Mouse (Mus musculus) spleen, adult 2 months (tissue): ENCODE measurements at regions not wholly inside any gene's neighbourhood (a gene's known extent, or its start where the extent isn't known, plus 50 kb on each side); places are given as distances from the start of the nearest gene placed in this dataset.

Experiments
- DNase-seq, 2 experiments: peaks; one replicate each; pipeline versions ENCODE4 v3.0.0 to v3.0.0-alpha.2; 2012 to 2021; ENCODE audit warnings: low spot score in 2 of 2, low read depth in 1 of 2
- H3K27ac ChIP-seq: fragments of 200-500 bp; 2 replicates; pipeline ENCODE4 v1.5.1; 2012; ENCODE audit warnings: low read length, inconsistent platforms; ENCODE audit not compliant: insufficient read depth
- H3K27me3 ChIP-seq: fragments of 200-500 bp; 2 replicates; pipeline ENCODE4 v1.6.1; 2012; ENCODE audit warnings: mild to moderate bottlenecking, moderate library complexity, low read length, inconsistent platforms; ENCODE audit not compliant: control insufficient read depth, insufficient read depth
- H3K36me3 ChIP-seq: fragments of 200-500 bp; 2 replicates; pipeline ENCODE4 v1.6.1; 2012; ENCODE audit warnings: mild to moderate bottlenecking, low read length, inconsistent platforms; ENCODE audit not compliant: control insufficient read depth, insufficient read depth
- H3K4me1 ChIP-seq: fragments of 200-500 bp; 2 replicates; pipeline ENCODE4 v1.6.1; 2011; ENCODE audit warnings: inconsistent platforms; ENCODE audit not compliant: control insufficient read depth, insufficient read depth, insufficient read length
- H3K4me3 ChIP-seq: fragments of 200-500 bp; 2 replicates; pipeline ENCODE4 v1.5.1; 2011; ENCODE audit warnings: mild to moderate bottlenecking, inconsistent platforms; ENCODE audit not compliant: insufficient read depth, insufficient read length; ENCODE audit errors: extremely low read depth
- CTCF ChIP-seq: fragments of 200-500 bp; IDR thresholded peaks from 2 replicates; pipeline ENCODE4 v1.5.1; 2011; ENCODE audit warnings: mild to moderate bottlenecking, inconsistent platforms; ENCODE audit not compliant: insufficient read depth, insufficient read length, insufficient replicate concordance; ENCODE audit errors: extremely low read depth
- POLR2A ChIP-seq: fragments of 200-500 bp; IDR thresholded peaks from 2 replicates; pipeline ENCODE4 v1.6.1; 2011; ENCODE audit warnings: low read depth, low read length, inconsistent platforms
- WGBS: fragments of 180-500 bp; shearing (Covaris S2); methylation state at CpG from one replicate; pipeline ENCODE4 v1.1.7; 2018; 5-methylcytosine and 5-hydroxymethylcytosine counted together

GRCm38 (mm10) chr6:41113943-41114342 lies 78.6 kb upstream of the 2210010C04Rik start:
- no peaks in the 10 kb centered on the region; the same call in 1 of the 2 replicates for H3K4me1 ChIP-seq
- WGBS: 34% methylated on average over 1 of the region's 1 CpGs
- H3K27ac ChIP-seq: 0 out of 2 replicates have a peak overlapping the region, but pooled peaks have one; percentile 16
- DNase-seq: no peak
- H3K36me3 ChIP-seq: no peaks in the 10 kb centered on the region
- no peak for TF ChIP-seq POLR2A
- TF ChIP-seq CTCF: no peak
- H3K4me3 ChIP-seq: no peak overlapping the region
- no peaks in the 10 kb centered on the region; the same call in 1 of the 2 replicates for H3K27me3 ChIP-seq

DNA sequence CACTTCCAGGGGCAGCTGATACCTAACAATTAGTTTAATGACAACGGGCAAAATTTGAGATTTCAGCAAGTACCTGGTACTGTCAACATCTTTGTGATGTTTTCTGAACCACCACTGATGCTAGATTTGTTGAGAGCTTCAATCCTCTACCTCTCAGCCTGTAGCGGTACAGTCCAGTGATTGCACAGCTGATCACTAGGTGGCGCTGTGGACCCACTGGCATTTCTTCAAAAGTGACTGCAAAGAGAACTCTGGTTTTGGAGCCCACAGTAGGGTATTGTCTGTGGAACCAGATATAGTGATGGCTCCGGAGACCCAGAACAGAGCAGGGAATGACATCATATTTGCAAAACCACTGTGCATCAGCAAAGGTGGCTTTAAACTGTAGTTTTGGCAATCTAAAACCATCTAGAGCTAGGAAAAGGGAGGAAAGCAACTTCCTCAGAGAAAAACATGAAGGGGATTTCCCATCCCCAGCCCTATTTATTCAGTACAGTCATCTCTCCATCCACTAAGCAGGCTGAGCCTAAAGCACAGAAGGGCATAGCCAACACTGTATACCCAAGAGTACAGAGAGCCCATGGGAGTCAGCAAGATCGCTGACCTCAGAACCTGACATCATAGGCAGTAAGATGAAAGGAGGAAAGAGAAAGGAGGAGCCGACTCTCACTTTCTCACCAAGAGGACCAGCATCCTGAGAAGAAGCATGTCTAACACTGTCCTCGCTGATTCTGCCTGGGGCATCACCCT lies 77.7 kb upstream of the 2210010C04Rik start:
- Histone ChIP-seq H3K4me3 (no peak overlapping the region), H3K4me1 (no peaks in the 10 kb centered on the region; the same call in 1 of the 2 replicates), H3K36me3 (no peaks in the 10 kb centered on the region), H3K27me3 (no peaks in the 10 kb centered on the region; the same call in 1 of the 2 replicates), H3K27ac (0 out of 2 replicates have a peak overlapping the region, but pooled peaks have one; percentile 16)
- TF ChIP-seq CTCF: peak; percentile 66; the same call in 1 of the 2 replicates
- no peak for TF ChIP-seq POLR2A
- DNase-seq: peak; percentile 49 to 57
- WGBS: 33% methylated on average over 7 of the region's 7 CpGs

DNA sequence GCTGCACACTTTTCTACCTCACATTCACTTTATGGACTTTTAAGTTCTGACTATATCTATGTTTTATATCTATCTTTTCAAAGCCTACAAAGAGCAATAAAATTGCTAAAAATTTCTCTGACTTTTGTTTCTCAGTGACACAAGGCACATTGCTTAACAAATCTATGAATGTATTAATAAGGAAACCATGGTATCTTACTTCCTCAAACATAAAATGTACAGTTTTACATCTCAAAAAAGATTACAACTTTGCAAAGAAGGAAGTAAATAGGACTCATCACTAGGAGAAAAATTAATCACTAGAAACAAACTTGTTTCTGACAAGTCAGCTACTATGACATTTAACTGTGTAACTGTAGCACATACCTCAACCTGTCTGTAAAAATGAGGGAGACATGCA lies 76.5 kb upstream of the 2210010C04Rik start:
- Histone ChIP-seq H3K4me1 (no peaks in the 10 kb centered on the region; the same call in 1 of the 2 replicates), H3K36me3 (no peaks in the 10 kb centered on the region), H3K4me3 (no peak overlapping the region), H3K27me3 (no peaks in the 10 kb centered on the region; the same call in 1 of the 2 replicates), H3K27ac (no peak overlapping the region)
- no peak for DNase-seq
- TF ChIP-seq CTCF (no peak), POLR2A (no peak)

- TF ChIP-seq CTCF (no peak), POLR2A (no peak)
- H3K4me1 ChIP-seq: no peaks in the 10 kb centered on the region
- no peaks in the 10 kb centered on the region for H3K27me3 ChIP-seq
- no peak overlapping the region for H3K4me3 ChIP-seq
- no peaks in the 10 kb centered on the region for H3K36me3 ChIP-seq
- WGBS: 20% methylated on average over 1 of the region's 1 CpGs
- no peak for DNase-seq
- no peak overlapping the region for H3K27ac ChIP-seq
Observed at GRCm38 (mm10) chr6:41108897-41109296, 73.6 kb upstream of the 2210010C04Rik start.

DNA sequence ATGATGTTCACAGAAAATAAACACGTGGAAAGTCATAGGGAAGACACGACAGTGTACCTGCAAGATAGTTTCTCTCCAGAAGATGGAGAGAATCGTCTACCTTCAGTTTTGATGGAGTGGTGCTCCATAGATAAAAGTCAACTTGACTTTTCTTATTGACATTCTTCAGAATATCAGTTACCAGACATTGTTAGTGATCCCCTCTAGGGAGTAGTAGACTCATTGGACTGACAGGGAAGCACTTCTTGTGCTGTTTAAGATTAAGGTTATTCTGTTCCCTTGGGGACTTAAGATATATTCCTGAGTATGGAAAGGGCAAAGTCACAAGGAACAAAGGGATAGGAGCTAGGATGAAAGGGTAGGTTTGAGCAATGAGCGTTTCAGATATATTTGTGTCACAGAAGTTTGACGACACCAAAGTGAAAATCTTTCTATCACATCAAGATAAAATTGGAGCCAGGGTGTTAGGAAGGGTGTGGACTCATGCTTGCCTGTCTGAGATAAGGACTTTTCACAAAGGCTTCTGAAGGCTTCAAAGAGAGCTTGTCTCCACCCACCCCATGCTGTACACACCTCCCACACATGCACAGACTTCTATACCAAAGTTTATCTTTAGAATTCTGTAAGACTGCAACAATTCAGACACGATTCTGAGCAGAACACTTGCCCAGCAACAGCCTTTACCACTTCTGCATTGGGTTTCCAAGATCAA lies 68.5 kb upstream of the 2210010C04Rik start:
- no peak overlapping the region for H3K4me3 ChIP-seq
- 72% methylated on average over 6 of the region's 6 CpGs for WGBS
- H3K36me3 ChIP-seq: no peaks in the 10 kb centered on the region
- no peaks in the 10 kb centered on the region for H3K27me3 ChIP-seq
- TF ChIP-seq POLR2A (no peak), CTCF (no peak)
- no peak overlapping the region for H3K27ac ChIP-seq
- DNase-seq: no peak
- H3K4me1 ChIP-seq: no peaks in the 10 kb centered on the region

GRCm38 (mm10) chr6:41101997-41102396 lies 66.7 kb upstream of the 2210010C04Rik start:
- Histone ChIP-seq H3K36me3 (no peaks in the 10 kb centered on the region), H3K27me3 (no peaks in the 10 kb centered on the region)
- 49% methylated on average over 2 of the region's 2 CpGs for WGBS

More at GRCm38 (mm10) chr6:41101997-41102396, 66.7 kb upstream of the 2210010C04Rik start:
- no peak for TF ChIP-seq CTCF
- TF ChIP-seq POLR2A: no peak
- no peak for DNase-seq
- Histone ChIP-seq H3K27ac (no peak overlapping the region), H3K4me1 (no peaks in the 10 kb centered on the region), H3K4me3 (no peak overlapping the region)
